Mouse (Mus musculus): ENCODE measurements around the gene Kctd8.
"Not testable (repeated sequence)": the region's sequence is repeated elsewhere in the genome, so short reads cannot be mapped to it uniquely, and the experiment has no call there.

Kctd8 gene

GRCm38 (mm10) chr5:69340919-69341801 lies at the start of gene Kctd8:
TSS of gene Kctd8 (minus strand) at chr5:69341679.
- DNase-seq (ENCODE audit: low read depth) = no peak

- DNase-seq (ENCODE audit: low read depth) = no peak
These were observed 37.6 kb upstream of the Kctd8 start for GRCm38 (mm10) chr5:69379072-69379471.

GRCm38 (mm10) chr5:69350596-69350995 lies 9.1 kb upstream of the Kctd8 start:
- DNase-seq (ENCODE audit: low read depth) = no peak

- no peak for DNase-seq (ENCODE audit: low read depth)
These were observed 1.2 kb downstream of the Kctd8 start for GRCm38 (mm10) chr5:69340102-69340918.

- no peak for DNase-seq (ENCODE audit: low read depth)
These were observed 1.9 kb downstream of the Kctd8 start for GRCm38 (mm10) chr5:69339623-69339970.

- no peak for DNase-seq (ENCODE audit: low read depth)
These were observed 2.4 kb downstream of the Kctd8 start for GRCm38 (mm10) chr5:69338916-69339622.

- no peak for DNase-seq (ENCODE audit: low read depth)
These were observed 13.9 kb downstream of the Kctd8 start for GRCm38 (mm10) chr5:69327561-69327960.

- DNase-seq (ENCODE audit: low read depth) = no peak
These were observed 16.8 kb downstream of the Kctd8 start for GRCm38 (mm10) chr5:69324566-69325230.

GRCm38 (mm10) chr5:69312611-69313010 lies 28.9 kb downstream of the Kctd8 start:
- no peak for DNase-seq (ENCODE audit: low read depth)

- DNase-seq (ENCODE audit: low read depth) = no peak
These were observed 39.8 kb downstream of the Kctd8 start for GRCm38 (mm10) chr5:69301665-69302064.

- no peak for DNase-seq (ENCODE audit: low read depth)
These were observed 49.1 kb downstream of the Kctd8 start for GRCm38 (mm10) chr5:69292353-69292752.

- no peak for DNase-seq (ENCODE audit: low read depth)
These were observed 57.1 kb downstream of the Kctd8 start for GRCm38 (mm10) chr5:69284359-69284758.

GRCm38 (mm10) chr5:69252366-69252765 lies 89.1 kb downstream of the Kctd8 start:
- no peak for DNase-seq (ENCODE audit: low read depth)

- no peak for DNase-seq (ENCODE audit: low read depth)
These were observed 99.5 kb downstream of the Kctd8 start for GRCm38 (mm10) chr5:69241931-69242330.

- no peak for DNase-seq (ENCODE audit: low read depth)
These were observed 107.9 kb downstream of the Kctd8 start for GRCm38 (mm10) chr5:69233560-69233959.

- not testable (repeated sequence) for DNase-seq (ENCODE audit: low read depth)
These were observed 109.8 kb downstream of the Kctd8 start for GRCm38 (mm10) chr5:69231649-69232048.

- no peak for DNase-seq (ENCODE audit: low read depth)
These were observed 114.3 kb downstream of the Kctd8 start for GRCm38 (mm10) chr5:69227147-69227546.

- no peak for DNase-seq (ENCODE audit: low read depth)
These were observed 118.9 kb downstream of the Kctd8 start for GRCm38 (mm10) chr5:69222608-69223007.

- no peak for DNase-seq (ENCODE audit: low read depth)
These were observed 126.3 kb downstream of the Kctd8 start for GRCm38 (mm10) chr5:69215216-69215615.

- no peak for DNase-seq (ENCODE audit: low read depth)
These were observed 132.1 kb downstream of the Kctd8 start for GRCm38 (mm10) chr5:69209401-69209800.

GRCm38 (mm10) chr5:69207713-69208112 lies 133.8 kb downstream of the Kctd8 start:
- DNase-seq (ENCODE audit: low read depth) = no peak

All from naive thymus-derived CD4-positive, alpha-beta T cell, adult 2 months (primary cell).